Mouse (Mus musculus) bone marrow, adult 2 months (tissue): ENCODE measurements at regions not wholly inside any gene's neighbourhood (a gene's known extent, or its start where the extent isn't known, plus 50 kb on each side); places are given as distances from the start of the nearest gene placed in this dataset.

Experiments
- CTCF ChIP-seq: fragments of 200-500 bp; IDR thresholded peaks from 2 replicates; pipeline ENCODE4 v1.5.1; 2011; ENCODE audit warnings: low read length, control low read depth; ENCODE audit not compliant: control insufficient read depth, insufficient read depth
- POLR2A ChIP-seq: fragments of 200-500 bp; IDR thresholded peaks from 2 replicates; pipeline ENCODE4 v1.6.1; 2011; ENCODE audit warnings: low read depth, mild to moderate bottlenecking, control low read depth, low read length, borderline replicate concordance; ENCODE audit not compliant: control insufficient read depth

DNA sequence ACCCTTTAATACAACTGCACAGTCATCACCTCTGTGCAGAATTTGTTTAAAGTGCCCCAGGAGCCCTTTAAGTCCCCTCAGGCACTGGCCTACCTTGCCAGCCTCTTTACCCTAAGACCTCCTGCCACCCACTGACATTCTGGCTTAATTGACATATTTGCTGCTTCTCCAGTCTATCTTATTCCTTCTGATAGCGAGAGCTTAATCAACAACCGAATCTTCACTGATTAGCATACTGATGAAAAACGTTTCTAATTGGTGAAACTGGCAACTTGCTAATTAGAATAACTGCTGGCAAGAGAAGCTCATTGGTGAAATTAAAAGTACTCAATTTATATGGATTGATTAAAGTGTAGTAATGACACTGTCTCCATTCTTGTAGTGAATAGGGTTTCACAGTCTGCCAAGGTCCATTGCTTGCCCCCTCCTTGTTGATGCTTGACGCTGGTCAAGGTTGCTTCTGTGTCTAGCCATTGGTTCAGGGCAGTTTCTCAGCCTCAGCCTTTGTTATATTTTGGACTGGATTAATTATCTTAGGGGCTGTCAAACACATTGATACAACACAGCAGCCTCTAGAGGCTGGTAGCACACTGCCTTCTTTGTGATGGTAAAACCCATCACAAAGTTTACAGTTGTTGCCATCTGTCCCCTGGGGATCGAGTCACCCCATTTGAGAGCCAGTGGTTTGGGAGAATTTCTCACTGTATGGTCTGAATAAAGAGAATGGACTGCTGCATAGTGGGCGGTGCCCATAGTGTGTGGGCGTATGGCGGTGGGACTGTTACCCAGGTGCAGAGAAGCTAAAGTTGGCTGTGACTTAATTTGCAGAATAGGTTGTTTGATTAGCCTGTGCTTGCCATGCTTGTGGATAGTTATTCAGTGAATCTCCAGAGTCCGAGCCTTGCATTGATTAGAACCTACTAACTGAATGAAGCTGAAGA is 107.7 kb downstream of the Cdc42ep3 start:
- TF ChIP-seq CTCF (no peak), POLR2A (no peak)
